Mouse (Mus musculus) c-Kit-negative CD71-positive TER-119-positive erythroid progenitor cells, embryonic 14.5 days (primary cell): ENCODE results near the gene Canx.
"Not testable (repeated sequence)": the region's sequence is repeated elsewhere in the genome, so short reads cannot be mapped to it uniquely, and the experiment has no call there.

ENCODE experiments used
- DNase-seq: peaks from one replicate; pipeline ENCODE4 v3.0.0-alpha.2; 2013; ENCODE audit warnings: low read depth, low spot score

Gene Canx

DNA sequence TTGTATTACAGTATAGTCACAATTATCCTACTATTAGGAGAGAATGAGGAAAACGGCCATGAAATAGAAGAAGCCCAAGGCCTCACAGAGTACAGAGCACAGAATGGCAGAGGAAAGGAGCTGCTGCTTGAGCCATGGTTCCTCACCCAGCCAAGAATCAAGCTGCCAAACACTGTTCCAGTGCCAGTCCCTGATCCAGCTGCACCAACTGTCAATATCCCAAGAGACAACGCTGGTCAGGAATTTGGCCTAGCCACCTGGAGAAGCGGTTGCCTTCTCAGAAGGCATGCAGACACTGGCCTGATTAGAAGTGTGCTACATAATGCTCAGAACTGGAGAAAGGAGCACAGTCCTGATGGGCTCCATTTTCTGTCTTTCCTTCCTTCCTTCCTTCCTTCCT, 7.7 kb upstream of the Canx start:
- no peak for DNase-seq

DNA sequence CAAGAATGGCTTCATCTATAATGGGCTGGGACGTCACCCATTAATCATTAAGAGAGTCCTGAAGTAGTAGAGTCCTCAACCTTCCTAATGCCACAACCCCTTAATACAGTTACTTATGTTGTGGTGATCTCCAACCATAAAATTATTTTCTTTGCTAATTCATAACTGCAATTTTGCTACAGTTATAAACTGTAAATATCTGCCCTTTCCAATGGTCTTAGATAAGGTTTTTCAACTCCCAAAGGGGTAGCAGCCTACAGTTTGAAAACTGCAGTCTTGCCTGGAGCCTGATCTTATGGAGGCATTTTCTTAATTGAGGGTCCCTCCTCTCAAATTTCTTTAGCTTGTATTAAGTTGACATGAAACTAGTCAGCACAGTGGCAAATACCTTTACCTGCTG, 3.9 kb upstream of the Canx start:
- no peak for DNase-seq

DNA sequence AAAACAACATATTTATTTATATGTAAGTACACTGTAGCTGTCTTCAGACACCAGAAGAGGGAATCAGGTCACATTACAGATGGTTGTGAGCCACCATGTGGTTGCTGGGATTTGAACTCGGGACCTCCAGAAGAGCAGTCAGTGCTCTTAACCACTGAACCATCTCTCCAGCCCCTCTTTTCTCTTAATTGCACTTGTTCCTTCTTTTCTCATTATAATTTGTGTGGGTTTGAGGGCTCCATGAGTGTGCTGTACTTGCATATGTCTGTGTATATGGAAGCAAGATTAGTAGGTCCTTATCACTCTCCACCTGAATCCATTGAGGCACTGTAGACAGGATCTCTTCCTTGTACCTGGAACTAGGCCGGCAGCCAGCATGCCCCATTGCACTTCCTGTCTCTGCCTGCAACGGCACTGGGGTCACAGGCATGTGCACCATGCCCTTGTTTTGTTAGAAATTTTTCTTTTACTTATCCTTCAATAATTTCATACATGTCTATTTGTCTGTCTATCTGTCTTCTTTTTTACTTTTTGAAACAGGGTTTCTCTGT, 2.7 kb upstream of the Canx start:
- DNase-seq, result no peak

DNA sequence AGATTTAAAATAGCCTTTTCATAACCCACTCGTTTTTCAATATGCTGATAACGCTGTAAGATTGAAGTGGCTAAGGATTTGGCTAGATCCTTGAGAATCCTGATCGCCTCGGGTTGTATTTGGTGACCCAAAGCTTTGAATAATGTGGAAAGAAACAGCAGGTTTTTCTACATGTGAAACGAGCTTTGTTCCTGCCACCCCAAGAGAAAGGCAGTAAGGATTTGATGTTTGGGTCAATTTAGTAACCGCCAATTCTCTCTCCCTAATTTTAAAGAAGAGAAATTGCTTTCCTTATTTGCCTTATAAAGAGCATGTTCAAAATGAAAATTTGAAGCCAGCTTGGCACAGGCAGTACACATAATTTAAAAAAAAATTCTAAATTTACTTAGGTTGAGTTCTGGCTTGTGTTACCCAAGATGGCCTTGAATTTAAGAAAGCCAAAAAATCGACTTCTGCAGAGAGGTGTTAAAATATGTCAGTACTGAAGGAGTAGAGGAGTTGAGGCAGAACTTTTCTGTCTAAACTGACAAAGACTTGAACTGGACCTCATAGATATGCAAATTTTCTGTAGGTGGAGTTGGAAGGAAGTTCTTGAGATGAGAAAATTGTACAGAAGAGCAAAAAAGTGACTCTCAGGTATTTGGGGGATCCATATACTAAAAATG, 961 bp upstream of the Canx start:
- DNase-seq, result peak; percentile 17

DNA sequence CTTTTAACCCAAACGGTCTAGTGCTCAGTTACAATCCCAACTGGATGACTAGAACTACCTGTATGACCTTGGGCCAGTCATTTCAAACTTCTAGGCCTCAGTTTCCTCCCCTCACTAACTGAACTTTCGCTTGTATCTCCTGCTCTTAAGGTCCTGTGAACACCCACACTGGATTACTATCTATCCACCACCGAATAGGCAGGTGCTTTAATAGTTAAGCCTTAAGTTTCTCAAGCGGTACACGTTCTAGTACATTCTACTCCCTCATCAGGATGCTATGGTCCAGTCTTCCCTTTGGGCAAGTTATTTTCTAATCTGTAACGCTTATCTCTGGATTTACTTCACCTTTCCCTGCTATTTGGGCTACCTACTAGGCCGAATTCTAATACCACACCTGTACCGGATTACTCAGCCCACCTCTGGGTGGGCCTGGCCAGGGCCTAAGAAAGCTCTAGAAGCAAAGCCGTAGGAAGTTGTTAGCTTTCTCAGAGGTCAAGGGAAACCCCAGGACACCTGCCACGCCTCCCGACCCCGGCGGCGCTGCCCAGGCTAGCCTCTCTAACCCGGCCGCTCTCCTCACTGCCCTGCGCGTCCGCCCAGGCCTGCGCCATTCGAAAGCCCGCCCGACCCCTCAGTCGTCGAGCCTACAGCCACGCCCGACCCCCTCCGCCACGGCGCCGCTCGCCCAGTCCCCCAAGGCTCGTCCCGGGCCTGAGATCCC, 562 bp downstream of the Canx start:
- DNase-seq, result peak; percentile 29

DNA sequence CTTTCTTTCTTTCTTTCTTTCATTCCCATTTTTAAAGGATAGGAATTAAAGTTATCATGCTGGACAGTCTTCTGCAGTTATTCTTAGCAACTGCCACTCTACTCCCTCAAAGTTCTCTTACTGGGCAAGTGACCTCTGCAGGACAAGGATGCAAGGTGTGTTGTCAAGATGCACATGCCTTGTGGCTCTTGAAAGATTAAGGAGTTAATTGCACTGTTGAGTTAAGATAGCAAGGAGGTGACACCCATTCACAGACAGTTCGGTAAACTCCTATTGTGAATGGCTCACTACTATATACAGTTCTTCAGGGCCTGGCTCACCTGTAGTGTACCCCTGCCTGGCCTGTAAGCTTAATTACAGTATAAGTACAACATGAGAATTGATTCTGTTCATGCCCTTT, 1.6 kb downstream of the Canx start:
- peak; percentile 51 for DNase-seq

DNA sequence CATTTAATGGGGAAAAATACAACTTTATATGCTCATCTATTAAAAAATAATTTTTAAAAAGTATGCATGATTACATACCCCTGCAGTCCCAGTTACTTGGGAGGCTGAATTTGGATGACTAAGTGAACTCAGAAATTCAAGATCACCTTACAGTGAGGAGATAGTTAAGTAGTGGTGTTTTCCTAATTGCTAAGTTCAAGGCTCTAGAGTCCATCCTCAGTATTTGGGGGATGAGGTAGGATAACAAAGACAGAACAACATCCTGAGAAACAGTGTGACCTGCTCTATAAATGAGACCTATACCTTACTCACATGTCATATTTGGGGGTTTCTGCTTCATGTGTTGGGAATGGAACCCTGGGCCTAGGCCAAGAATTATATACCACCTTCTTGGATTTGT, 3.1 kb downstream of the Canx start:
- DNase-seq, result no peak

DNA sequence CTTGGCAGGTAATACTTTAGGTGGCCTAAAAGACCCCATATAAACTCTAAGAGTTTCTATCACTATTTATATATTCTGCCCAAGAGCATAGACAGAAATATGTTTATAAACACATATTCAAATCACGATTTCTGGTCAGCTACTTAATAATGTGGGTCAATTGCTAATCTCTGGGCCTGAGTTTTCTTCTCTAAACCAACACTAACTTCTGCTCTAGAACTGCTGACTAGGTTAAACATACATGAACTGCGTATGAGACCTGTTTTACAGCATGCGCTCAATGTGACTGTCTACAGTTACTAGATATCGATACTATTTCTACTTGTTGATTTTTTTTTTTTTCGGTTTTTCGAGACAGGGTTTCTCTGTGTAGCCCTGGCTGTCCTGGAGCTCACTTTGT, 4.2 kb downstream of the Canx start:
- DNase-seq, result no peak

DNA sequence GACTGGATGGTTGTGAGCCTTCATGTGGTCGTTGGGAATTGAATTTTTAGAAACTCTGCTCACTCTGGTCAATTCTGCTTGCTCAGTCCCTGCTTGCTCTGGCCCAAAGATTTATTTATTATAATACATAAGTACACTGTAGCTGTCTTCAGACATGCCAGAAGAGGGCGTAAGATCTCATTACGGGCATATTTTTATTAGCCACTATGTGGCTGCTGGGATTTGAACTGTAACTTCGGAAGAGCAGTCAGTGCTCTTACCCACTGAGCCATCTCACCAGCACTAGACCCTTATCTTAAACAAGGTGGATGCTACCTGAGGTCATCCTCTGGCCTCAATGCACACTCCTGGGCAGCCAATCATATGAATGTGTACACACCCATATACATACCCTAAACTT, 6.1 kb downstream of the Canx start:
- DNase-seq, result not testable (repeated sequence)

DNA sequence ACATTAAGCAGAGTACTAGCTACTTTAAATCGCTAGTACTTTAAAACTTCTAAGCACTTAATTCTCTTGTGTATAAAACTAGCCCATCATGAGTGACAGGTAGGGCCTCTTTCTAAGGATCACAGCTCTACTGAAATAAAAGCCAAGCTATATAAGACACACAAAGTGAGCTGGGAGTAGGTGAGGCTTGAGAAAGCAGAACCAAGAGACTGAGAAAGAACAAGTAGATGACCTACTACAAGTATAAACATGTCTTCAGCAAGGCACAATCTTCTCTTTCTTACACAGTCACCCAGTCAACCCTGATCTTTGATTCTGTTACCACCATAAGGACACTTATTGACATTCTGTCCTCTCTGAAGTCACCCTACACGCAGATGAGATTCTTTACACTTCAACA, 12.7 kb downstream of the Canx start:
- DNase-seq, result no peak

DNA sequence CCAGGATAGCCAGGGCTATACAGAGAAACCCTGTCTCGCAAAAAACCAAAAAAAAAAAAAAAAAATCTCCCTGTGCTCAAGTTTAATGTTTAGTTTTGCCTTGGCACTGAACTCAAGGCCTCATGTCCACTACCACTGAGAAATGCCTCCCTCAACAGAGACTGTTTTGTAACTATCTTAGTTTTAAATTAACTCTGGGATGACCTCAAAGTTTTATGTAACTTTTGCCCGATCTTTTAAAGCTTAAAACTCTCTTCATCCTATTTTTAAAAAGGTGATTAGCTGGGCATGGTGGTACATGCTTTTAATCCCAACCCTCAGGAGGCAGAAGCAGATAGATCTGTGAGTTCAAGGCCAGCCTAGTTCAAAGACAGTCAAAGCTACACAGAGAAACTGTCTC, 22.1 kb downstream of the Canx start:
- DNase-seq, result no peak

DNA sequence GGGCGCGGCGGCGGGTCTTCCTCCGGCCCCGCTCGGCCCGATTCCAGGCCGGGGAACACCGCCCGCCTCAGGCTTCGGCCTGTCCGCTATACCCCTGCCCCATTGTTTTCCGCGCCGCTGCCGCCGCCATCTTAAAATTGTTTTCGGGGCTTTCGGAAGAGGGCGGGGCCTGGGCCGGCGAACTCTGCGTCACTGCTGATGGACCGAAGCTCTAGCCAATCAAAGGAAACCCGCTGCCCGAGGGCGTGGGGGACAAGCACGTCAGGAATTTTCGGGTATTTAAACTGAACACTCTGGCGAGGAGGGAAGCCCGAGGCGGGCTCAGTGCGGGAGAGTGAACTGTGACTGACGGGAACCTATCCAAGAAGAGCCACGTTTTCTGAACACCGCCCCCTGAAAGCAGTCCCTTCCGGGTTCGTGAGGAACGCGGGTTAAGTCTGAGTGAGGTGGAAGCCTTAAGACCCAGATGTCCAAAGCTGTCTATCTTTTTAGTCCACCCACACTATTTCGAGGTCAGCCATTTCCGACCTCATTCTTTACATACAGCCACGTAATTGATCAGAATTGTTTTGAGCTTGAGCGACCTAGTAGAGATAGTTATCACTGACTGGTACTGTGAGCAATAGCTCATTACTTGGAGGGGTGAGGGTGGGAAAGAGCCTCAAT, 33.1 kb downstream of the Canx start, which contains the start of gene Maml1:
Gene Maml1 (minus strand): TSS at position 122 of the 666 bp plus-strand sequence.
- peak; percentile 92 for DNase-seq

DNA sequence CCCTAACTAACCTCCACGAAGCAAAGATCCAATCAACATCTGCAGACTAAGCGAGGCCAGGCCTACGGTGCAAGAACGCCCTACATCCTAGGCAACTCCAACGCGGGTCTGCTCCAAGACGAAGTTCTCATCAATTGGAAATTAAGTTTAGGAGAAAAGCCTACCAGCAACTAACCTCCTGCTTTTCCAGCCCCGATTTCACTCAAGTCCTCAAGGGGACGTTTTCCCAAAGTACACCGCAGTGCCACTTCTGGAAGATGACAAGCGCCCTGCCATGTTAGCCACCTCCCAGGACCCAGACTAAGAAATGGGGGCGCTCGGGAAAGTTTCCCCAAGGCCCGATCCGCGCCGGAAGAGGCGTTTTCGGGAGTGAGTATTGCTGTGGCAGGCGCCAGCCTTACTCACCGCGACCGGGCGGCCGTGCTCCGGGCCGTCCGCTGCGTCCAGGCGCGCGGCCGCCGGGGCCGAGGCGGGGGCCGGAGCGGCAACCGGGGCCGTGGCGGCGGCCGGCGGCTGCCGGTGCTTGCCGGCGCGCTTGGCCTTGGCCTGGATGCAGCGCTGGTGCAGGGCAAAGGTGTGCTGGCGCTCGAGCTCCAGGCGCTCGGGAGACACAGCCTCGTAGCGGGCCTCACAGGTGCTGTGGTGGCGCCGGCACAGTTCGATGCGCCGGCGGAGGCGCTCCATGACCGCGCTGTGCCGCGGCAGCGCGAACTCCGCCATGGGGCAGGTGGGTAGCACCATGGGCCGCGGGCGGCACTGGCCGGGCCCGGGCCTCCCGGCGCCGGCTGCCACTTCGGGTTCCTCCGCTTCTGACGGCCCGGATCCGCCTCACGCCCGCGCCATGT, 33.9 kb downstream of the Canx start:
- DNase-seq, result peak; percentile 39

DNA sequence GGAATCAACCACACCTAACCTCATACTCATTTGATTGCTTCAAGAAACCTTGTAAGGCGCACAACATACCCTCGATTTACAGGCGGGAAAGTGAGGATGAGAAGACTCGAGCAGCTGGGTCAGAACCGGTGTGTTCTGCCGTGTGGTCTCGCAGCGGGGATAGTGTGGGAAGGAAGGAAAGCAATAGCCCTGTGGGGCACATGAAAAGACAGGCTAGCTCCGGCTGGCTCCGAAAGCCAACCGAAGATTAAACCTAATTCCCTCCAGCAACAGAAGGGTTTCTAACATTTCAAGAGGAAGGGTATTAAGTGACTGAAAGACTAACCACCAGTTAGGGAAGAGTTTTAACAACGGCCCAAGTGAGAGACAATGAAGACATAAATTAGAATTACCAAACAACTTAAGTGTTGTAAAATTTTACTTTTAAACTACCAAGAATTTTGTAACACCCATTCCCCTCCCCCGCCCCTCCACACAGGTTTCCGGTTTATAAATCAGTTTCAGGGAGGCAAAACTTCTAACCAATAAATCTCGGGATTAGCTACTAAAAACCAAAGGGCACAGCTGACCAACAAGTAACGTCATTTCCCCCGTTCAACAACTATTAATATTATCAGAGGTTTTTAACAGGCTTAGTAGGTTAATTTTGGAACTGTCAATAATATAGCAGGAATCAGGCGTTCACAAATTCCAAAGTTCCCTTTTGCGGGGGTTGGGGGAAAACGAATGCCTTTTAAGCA, 34.8 kb downstream of the Canx start:
- no peak for DNase-seq

DNA sequence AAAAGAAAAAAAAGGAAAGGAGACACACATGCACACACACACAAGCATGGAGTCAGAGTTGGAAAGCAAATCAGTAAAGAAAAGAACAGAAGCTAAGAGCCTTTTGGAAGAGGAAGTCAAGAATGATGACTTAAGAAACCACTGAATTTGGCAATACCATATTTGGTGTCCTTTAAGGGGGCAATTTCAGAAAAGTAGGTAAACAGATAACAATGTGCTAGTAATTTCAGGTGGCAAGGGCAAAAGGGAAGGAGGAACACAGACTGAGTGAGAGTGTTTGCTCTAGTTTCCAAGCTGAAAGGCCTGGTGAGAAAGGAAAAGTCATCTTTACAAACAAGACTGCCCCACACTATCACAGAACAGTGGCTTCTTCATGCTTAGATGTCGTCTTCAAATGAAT, 39.0 kb downstream of the Canx start:
- DNase-seq, result no peak

DNA sequence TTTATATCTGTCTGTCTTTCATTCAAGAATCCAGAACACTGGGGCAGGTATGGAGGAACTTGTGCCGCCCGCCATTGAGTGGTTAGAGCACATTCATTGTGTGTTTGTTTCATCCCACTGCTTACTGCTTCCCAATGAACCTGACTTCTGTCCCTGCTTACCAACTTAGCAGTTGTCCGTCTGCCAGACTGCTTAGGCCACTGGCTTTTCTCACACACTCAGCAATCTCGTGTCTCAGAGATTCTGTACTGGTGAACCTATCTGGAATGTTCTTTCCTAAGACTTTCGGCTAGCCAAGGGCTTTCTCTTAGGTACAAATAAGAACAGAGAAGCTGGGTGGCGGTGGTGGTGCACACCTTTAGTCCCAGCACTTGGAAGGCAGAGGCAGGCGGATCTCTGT, 39.8 kb downstream of the Canx start:
- no peak for DNase-seq

DNA sequence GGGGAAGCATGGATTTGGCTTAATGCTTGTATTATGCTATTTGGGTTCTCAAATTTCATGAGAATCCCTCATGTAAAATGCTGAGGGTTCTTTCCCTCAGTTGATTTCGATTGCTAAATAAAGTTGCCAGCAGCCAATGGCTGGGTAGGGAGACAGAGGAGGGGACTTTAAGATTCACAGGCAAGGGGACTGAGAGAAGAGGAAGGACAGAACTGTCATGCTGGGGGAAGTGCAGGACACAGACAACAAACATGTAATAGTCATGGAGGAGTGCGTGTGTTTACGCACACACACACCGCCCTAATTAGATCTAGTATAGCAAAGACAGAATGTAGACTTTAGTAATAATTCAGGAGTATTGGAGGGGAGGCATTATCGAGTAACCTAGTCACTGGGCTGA, 40.2 kb downstream of the Canx start:
- no peak for DNase-seq

DNA sequence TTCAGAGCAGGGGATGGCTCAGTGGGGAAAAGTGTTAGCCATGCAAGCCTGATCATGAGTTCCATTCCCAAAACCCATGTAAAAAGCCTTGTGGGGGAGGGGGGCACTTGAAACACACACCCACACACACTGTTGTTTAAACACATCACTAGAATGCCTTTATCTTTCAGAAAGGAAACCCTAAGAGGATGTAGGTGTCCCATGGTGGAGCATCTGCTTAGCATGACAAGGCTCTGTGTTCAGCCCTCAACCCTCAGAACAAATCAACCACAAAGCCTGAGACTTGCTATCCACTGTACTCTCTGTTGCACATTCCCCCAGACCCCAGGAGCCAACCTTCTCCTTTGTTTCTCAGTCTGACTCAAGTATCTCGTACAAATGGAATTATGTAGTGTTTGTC, 45.4 kb downstream of the Canx start:
- no peak for DNase-seq

DNA sequence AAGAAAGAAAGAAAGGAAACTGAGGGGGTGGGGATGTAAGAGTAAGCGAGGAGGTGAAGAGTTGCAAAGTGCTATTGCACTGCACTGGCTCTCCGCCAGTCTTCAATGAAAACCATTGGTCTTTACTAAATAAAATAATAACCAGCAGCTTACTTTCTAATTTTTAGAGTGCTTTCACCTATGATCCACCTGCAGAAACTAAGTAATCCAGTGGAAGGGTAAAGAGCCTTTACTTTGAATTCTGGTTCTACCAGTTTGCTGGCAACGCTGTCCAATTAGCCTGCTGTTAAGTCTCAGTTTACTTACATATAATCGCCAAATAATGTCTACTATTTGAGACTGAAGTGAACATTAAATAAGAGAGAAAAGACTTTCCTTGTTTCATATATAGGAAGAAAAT, 46.5 kb downstream of the Canx start:
- no peak for DNase-seq

DNA sequence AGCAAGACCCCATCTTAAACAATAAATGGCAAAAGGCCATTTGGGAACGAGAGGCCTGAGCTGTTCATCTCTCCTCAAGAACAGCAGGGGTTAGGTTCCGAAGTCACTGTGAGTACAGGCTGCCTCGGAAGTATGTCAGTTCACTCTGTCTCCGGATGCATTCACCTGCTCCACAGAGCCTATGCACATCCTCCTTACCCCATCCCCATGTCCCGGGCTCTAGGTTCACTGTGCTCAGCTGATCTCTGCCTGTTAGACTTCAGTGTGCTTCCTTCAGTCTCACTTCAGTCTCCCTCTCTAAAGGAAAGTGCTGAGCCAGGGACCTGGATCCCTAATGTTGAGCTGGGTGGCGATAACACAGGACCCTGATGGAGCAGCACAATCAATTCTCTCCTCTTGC, 47.8 kb downstream of the Canx start:
- DNase-seq, result no peak

DNA sequence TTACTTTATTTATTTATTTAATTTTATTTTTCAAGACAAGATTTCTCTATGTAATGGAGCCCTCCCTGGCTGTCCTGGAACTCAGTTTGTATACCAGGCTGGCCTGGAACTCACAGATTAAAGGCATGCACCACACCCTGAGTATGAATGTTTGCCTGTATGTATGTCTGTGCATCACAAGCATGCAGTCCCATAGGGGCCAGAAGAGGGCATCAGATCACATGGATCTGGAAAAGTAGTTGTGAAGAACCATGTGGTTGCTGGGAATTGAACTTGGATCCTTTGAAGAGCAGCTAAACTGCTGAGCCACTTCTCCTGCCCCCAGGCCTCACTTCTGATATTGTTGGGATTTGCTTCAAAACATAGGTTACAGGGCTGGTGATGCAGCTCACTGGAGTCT, 48.4 kb downstream of the Canx start:
- no peak for DNase-seq
